Mouse (Mus musculus): ENCODE results near the gene Fbh1.

GRCm38 (mm10) chr2:11699905-11700304 lies 77.5 kb downstream of the Fbh1 start:
- TF ChIP-seq CTCF (IDR thresholded peaks at IDR 0.05; ENCODE audit: low read depth) (no peak), EP300 (IDR thresholded peaks at IDR 0.05; ENCODE audit: low read depth) (no peak)
